Mouse (Mus musculus): ENCODE results near the gene Zfp300. TPM values are rescaled to one million over a fixed set of nuclear protein-coding genes. Genes with fewer than 3 reads are reported as not detected.

Zfp300 gene
- polyA plus RNA-seq, 1 experiment from 2014 or later, result 1.6 TPM

Other genes starting within 250 kb of the Zfp300 start
- 12.9 and 13.1 TPM in 2 replicates for gene Timp1, start 219.4 kb downstream of the Zfp300 start, polyA plus RNA-seq (2014; fragmentation: Nextera tagmentation; extraction: Ambion mirVana)
- 0.13 and 0.16 TPM in 2 replicates for gene Syn1, start 168.5 kb downstream of the Zfp300 start, polyA plus RNA-seq (2014; fragmentation: Nextera tagmentation; extraction: Ambion mirVana)
- gene Cfp, start 158.0 kb downstream of the Zfp300 start, polyA plus RNA-seq (2014; fragmentation: Nextera tagmentation; extraction: Ambion mirVana), result 3.1 and 3.8 TPM in 2 replicates
- gene Elk1, start 138.9 kb downstream of the Zfp300 start, polyA plus RNA-seq (2014; fragmentation: Nextera tagmentation; extraction: Ambion mirVana), result 9.4 and 9.8 TPM in 2 replicates
- 53.2 and 56.2 TPM in 2 replicates for gene Uxt, start 127.5 kb downstream of the Zfp300 start, polyA plus RNA-seq (2014; fragmentation: Nextera tagmentation; extraction: Ambion mirVana)
- gene Zfp182, start 27.2 kb downstream of the Zfp300 start, polyA plus RNA-seq (2014; fragmentation: Nextera tagmentation; extraction: Ambion mirVana), result 5.5 and 5.9 TPM in 2 replicates
- gene Spaca5, start 21.1 kb downstream of the Zfp300 start, polyA plus RNA-seq (2014; fragmentation: Nextera tagmentation; extraction: Ambion mirVana), result not detected in 2 replicates
- not detected in 2 replicates for gene Ssxa1, start 26.3 kb upstream of the Zfp300 start, polyA plus RNA-seq (2014; fragmentation: Nextera tagmentation; extraction: Ambion mirVana)
- gene Gm21876, start 86.1 kb upstream of the Zfp300 start, polyA plus RNA-seq (2014; fragmentation: Nextera tagmentation; extraction: Ambion mirVana), result not detected in 2 replicates